Mouse (Mus musculus) stomach, embryonic 16.5 days (tissue): ENCODE data around the gene Prn. TPM values are rescaled to one million over a fixed set of nuclear protein-coding genes. Genes with fewer than 3 reads are reported as not detected.

Experiments
- ATAC-seq: fragments of 200-750 bp; cut with Nextera tagmentation; 2 replicates; pipeline ENCODE4 v1.8.0; 2017; ENCODE audit warnings: moderate number of reproducible peaks, moderate TSS enrichment; ENCODE audit not compliant: insufficient read depth, low FRiP score
- H3K27ac ChIP-seq: fragments of 300-500 bp; sonication (generic); 2 replicates; pipeline ENCODE4 v1.5.1; 2014; ENCODE audit warnings: low read length
- H3K27me3 ChIP-seq: fragments of 300-500 bp; sonication (generic); 2 replicates; pipeline ENCODE4 v1.6.1; 2014; ENCODE audit warnings: low read length, control low read depth, mixed read lengths; ENCODE audit not compliant: control insufficient read depth, insufficient read depth
- H3K36me3 ChIP-seq: fragments of 300-500 bp; sonication (generic); 2 replicates; pipeline ENCODE4 v1.6.1; 2014; ENCODE audit warnings: low read length; ENCODE audit not compliant: control insufficient read depth, insufficient read depth
- H3K4me1 ChIP-seq: fragments of 300-500 bp; sonication (generic); 2 replicates; pipeline ENCODE4 v1.6.1; 2014; ENCODE audit warnings: low read length, control low read depth, mixed read lengths; ENCODE audit not compliant: control insufficient read depth, insufficient read depth
- H3K4me2 ChIP-seq: fragments of 300-500 bp; sonication (generic); 2 replicates; pipeline ENCODE4 v1.6.1; 2014; ENCODE audit warnings: low read depth, low read length, mixed read lengths
- H3K4me3 ChIP-seq: fragments of 300-500 bp; sonication (generic); replicated peaks from 2 replicates; pipeline ENCODE4 v1.5.1; 2014; ENCODE audit warnings: mild to moderate bottlenecking, low read length
- H3K9ac ChIP-seq: fragments of 300-500 bp; sonication (generic); 2 replicates; pipeline ENCODE4 v1.6.1; 2014; ENCODE audit warnings: low read length
- H3K9me3 ChIP-seq: fragments of 300-500 bp; sonication (generic); replicated peaks from 2 replicates; pipeline ENCODE4 v1.6.1; 2016; ENCODE audit warnings: low read length, control low read depth; ENCODE audit not compliant: control insufficient read depth
- WGBS: fragments of 180-500 bp; shearing (Covaris S2); extraction: QIAGEN DNeasy Blood & Tissue Kit; methylation state at CpG from one replicate; pipeline ENCODE4 v1.1.7; 2014; 5-methylcytosine and 5-hydroxymethylcytosine counted together
- polyA plus RNA-seq: library from polyadenylated mRNA; unstranded; fragments of >200 nt; fragmentation: Nextera tagmentation; extraction: Ambion mirVana; gene quantifications from 2 replicates; pipeline ENCODE4 v1.2.1, GENCODE M21; 2015

The Prn gene
- polyA plus RNA-seq, 1 experiment from 2014 or later = not detected

GRCm38 (mm10) chr2:131881766-131882165 lies 28.0 kb upstream of the Prn start:
- no peak for ATAC-seq
- H3K9ac ChIP-seq = no peak overlapping the region
- no peak overlapping the region for H3K4me2 ChIP-seq
- H3K27ac ChIP-seq = no peak overlapping the region
- H3K27me3 ChIP-seq = no peaks in the 10 kb centered on the region
- WGBS = 63% methylated on average over 4 of the region's 4 CpGs
- H3K36me3 ChIP-seq = no peaks in the 10 kb centered on the region
- H3K4me1 ChIP-seq = no peaks in the 10 kb centered on the region
- H3K9me3 ChIP-seq = no peaks in the 10 kb centered on the region
- no peak overlapping the region for H3K4me3 ChIP-seq

GRCm38 (mm10) chr2:131883136-131883535 lies 26.6 kb upstream of the Prn start:
- Histone ChIP-seq H3K4me1 (no peaks in the 10 kb centered on the region), H3K27me3 (no peaks in the 10 kb centered on the region), H3K27ac (no peak overlapping the region), H3K9ac (no peak overlapping the region), H3K36me3 (no peaks in the 10 kb centered on the region), H3K4me2 (no peak overlapping the region), H3K4me3 (no peak overlapping the region), H3K9me3 (no peaks in the 10 kb centered on the region)
- no peak for ATAC-seq
- WGBS = 47% methylated on average over 2 of the region's 2 CpGs

- no peak for ATAC-seq
- H3K4me2 ChIP-seq = no peak overlapping the region
- 80% methylated on average over 6 of the region's 6 CpGs for WGBS
- no peak overlapping the region for H3K27ac ChIP-seq
- H3K4me1 ChIP-seq = no peaks in the 10 kb centered on the region
- no peaks in the 10 kb centered on the region for H3K36me3 ChIP-seq
- H3K4me3 ChIP-seq = no peak overlapping the region
- H3K27me3 ChIP-seq = no peaks in the 10 kb centered on the region
- H3K9ac ChIP-seq = no peak overlapping the region
- no peaks in the 10 kb centered on the region for H3K9me3 ChIP-seq
These were observed 23.1 kb upstream of the Prn start for GRCm38 (mm10) chr2:131886503-131887160.

GRCm38 (mm10) chr2:131888233-131888632 lies 21.5 kb upstream of the Prn start:
- no peak overlapping the region for H3K4me3 ChIP-seq
- H3K9ac ChIP-seq = no peak overlapping the region
- no peaks in the 10 kb centered on the region for H3K9me3 ChIP-seq
- H3K4me1 ChIP-seq = no peaks in the 10 kb centered on the region
- no peaks in the 10 kb centered on the region for H3K36me3 ChIP-seq
- H3K27ac ChIP-seq = no peak overlapping the region
- 50% methylated on average over 7 of the region's 7 CpGs for WGBS
- no peak for ATAC-seq
- no peak overlapping the region for H3K4me2 ChIP-seq
- no peaks in the 10 kb centered on the region for H3K27me3 ChIP-seq

- H3K4me3 ChIP-seq = no peak overlapping the region
- no peak overlapping the region for H3K9ac ChIP-seq
- H3K36me3 ChIP-seq = no peaks in the 10 kb centered on the region
- no peaks in the 10 kb centered on the region for H3K27me3 ChIP-seq
- no peak overlapping the region for H3K4me2 ChIP-seq
- no peaks in the 10 kb centered on the region for H3K4me1 ChIP-seq
- no peak for ATAC-seq
- 42% methylated on average over 5 of the region's 5 CpGs for WGBS
- no peaks in the 10 kb centered on the region for H3K9me3 ChIP-seq
- H3K27ac ChIP-seq = 0 out of 2 replicates have a peak overlapping the region, but pooled peaks have one; percentile 2
These were observed 17.2 kb upstream of the Prn start for GRCm38 (mm10) chr2:131892534-131892933.

- H3K4me1 ChIP-seq = no peaks in the 10 kb centered on the region
- 56% methylated on average over 2 of the region's 2 CpGs for WGBS
- H3K4me3 ChIP-seq = no peak overlapping the region
- H3K27ac ChIP-seq = no peak overlapping the region
- H3K9me3 ChIP-seq = no peaks in the 10 kb centered on the region
- no peak overlapping the region for H3K4me2 ChIP-seq
- no peak overlapping the region for H3K9ac ChIP-seq
- no peaks in the 10 kb centered on the region for H3K36me3 ChIP-seq
- no peaks in the 10 kb centered on the region for H3K27me3 ChIP-seq
- ATAC-seq = no peak
These were observed 14.7 kb upstream of the Prn start for GRCm38 (mm10) chr2:131895106-131895505.

- Histone ChIP-seq H3K27me3 (no peaks in the 10 kb centered on the region), H3K9me3 (no peaks in the 10 kb centered on the region), H3K4me1 (no peaks in the 10 kb centered on the region), H3K4me2 (no peak overlapping the region), H3K4me3 (no peak overlapping the region), H3K36me3 (no peaks in the 10 kb centered on the region), H3K9ac (no peak overlapping the region), H3K27ac (no peak overlapping the region)
- 77% methylated on average over 4 of the region's 4 CpGs for WGBS
- no peak for ATAC-seq
These were observed 13.7 kb upstream of the Prn start for GRCm38 (mm10) chr2:131896011-131896410.

- H3K9ac ChIP-seq = no peak overlapping the region
- ATAC-seq = no peak
- no peaks in the 10 kb centered on the region for H3K27me3 ChIP-seq
- no peak overlapping the region for H3K27ac ChIP-seq
- no peaks in the 10 kb centered on the region for H3K4me1 ChIP-seq
- H3K9me3 ChIP-seq = no peaks in the 10 kb centered on the region
- no peak overlapping the region for H3K4me3 ChIP-seq
- no peaks in the 10 kb centered on the region for H3K36me3 ChIP-seq
- no peak overlapping the region for H3K4me2 ChIP-seq
- WGBS = 88% methylated on average over 12 of the region's 12 CpGs
These were observed 12.2 kb upstream of the Prn start for GRCm38 (mm10) chr2:131897336-131898109.

GRCm38 (mm10) chr2:131902423-131902822 lies 7.3 kb upstream of the Prn start:
- H3K4me2 ChIP-seq = no peak overlapping the region
- no peaks in the 10 kb centered on the region for H3K9me3 ChIP-seq
- 0 out of 2 replicates have a peak, but pooled peaks cover 2% of the 10 kb centered on the region for H3K4me1 ChIP-seq
- ATAC-seq = peak; percentile 71; the same call in 1 of the 2 replicates
- H3K27ac ChIP-seq = peak overlapping the region; percentile 81; the same call in 1 of the 2 replicates
- 14% methylated on average over 2 of the region's 3 CpGs for WGBS
- H3K9ac ChIP-seq = no peak overlapping the region
- no peak overlapping the region for H3K4me3 ChIP-seq
- no peaks in the 10 kb centered on the region for H3K27me3 ChIP-seq
- no peaks in the 10 kb centered on the region for H3K36me3 ChIP-seq
